Mouse (Mus musculus) forebrain, embryonic 12.5 days (tissue): ENCODE results near the gene Cep170. TPM values are rescaled to one million over a fixed set of nuclear protein-coding genes. Genes with fewer than 3 reads are reported as not detected.

Source experiments
- ATAC-seq: fragments of 200-750 bp; cut with Nextera tagmentation; 2 replicates; pipeline ENCODE4 v1.8.0; 2017; ENCODE audit warnings: moderate TSS enrichment; ENCODE audit not compliant: low FRiP score
- H3K27ac ChIP-seq: fragments of 300-500 bp; sonication (generic); 2 replicates; pipeline ENCODE4 v1.5.1; 2016; ENCODE audit warnings: mild to moderate bottlenecking
- H3K27me3 ChIP-seq: fragments of 300-500 bp; sonication (generic); 2 replicates; pipeline ENCODE4 v1.6.1; 2016; ENCODE audit warnings: mild to moderate bottlenecking
- H3K36me3 ChIP-seq: fragments of 300-500 bp; sonication (generic); replicated peaks from 2 replicates; pipeline ENCODE4 v1.6.1; 2016; ENCODE audit warnings: mild to moderate bottlenecking
- H3K4me1 ChIP-seq: fragments of 300-500 bp; sonication (generic); 2 replicates; pipeline ENCODE4 v1.6.1; 2016
- H3K4me2 ChIP-seq: fragments of 300-500 bp; sonication (generic); 2 replicates; pipeline ENCODE4 v1.6.1; 2016; ENCODE audit warnings: mild to moderate bottlenecking, moderate library complexity
- H3K4me3 ChIP-seq: fragments of 300-500 bp; sonication (generic); replicated peaks from 2 replicates; pipeline ENCODE4 v1.5.1; 2016; ENCODE audit warnings: mild to moderate bottlenecking
- H3K9ac ChIP-seq: fragments of 300-500 bp; sonication (generic); 2 replicates; pipeline ENCODE4 v1.6.1; 2016; ENCODE audit warnings: mild to moderate bottlenecking
- H3K9me3 ChIP-seq: fragments of 300-500 bp; sonication (generic); 2 replicates; pipeline ENCODE4 v1.6.1; 2016
- WGBS: fragments of 180-500 bp; shearing (Covaris S2); methylation state at CpG from one replicate; pipeline ENCODE4 v1.1.7; 2016; 5-methylcytosine and 5-hydroxymethylcytosine counted together
- polyA plus RNA-seq: library from polyadenylated mRNA; unstranded; fragments of >200 nt; fragmentation: Nextera tagmentation; extraction: Ambion mirVana; gene quantifications from 2 replicates; pipeline ENCODE4 v1.2.1, GENCODE M21; 2016

Gene Cep170
- polyA plus RNA-seq, 1 experiment from 2014 or later, result 104 TPM

- no peak for ATAC-seq
- Histone ChIP-seq H3K4me1 (peaks cover 3% of the 10 kb centered on the region; the same call in 1 of the 2 replicates), H3K9ac (no peak overlapping the region), H3K4me2 (no peak overlapping the region), H3K9me3 (no peaks in the 10 kb centered on the region), H3K27me3 (no peaks in the 10 kb centered on the region), H3K36me3 (no peaks in the 10 kb centered on the region), H3K4me3 (no peak overlapping the region), H3K27ac (no peak overlapping the region)
- WGBS, result 90% methylated on average over 4 of the region's 4 CpGs
Observed at GRCm38 (mm10) chr1:176822949-176823348, 9.1 kb upstream of the Cep170 start.

DNA sequence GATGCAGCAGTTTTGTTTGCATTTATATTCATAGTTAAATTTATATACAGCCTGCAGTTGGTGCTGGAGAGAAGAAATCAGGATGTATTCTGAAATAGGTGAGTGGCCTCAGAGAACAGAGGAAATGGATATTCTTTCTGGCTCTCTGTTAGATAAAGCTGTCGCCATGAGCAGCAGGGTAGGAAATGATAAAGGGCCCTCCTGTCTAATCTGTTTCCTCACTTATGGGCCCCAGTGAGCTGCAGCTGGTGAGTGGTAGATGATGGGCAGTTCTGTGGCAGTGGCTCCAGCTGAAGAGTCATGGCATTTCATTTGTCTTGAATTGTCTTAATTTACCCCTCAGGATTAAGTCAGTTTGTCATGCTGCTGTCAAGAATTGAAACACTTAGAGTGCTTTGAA, 8.1 kb upstream of the Cep170 start:
- H3K27ac ChIP-seq, result no peak overlapping the region
- no peak for ATAC-seq

GRCm38 (mm10) chr1:176818763-176819162, 4.9 kb upstream of the Cep170 start:
- Histone ChIP-seq H3K4me3 (no peak overlapping the region), H3K9me3 (no peaks in the 10 kb centered on the region), H3K9ac (no peak overlapping the region), H3K27ac (no peak overlapping the region), H3K4me1 (peaks cover 6% of the 10 kb centered on the region), H3K4me2 (no peak overlapping the region), H3K27me3 (no peaks in the 10 kb centered on the region), H3K36me3 (no peaks in the 10 kb centered on the region)
- ATAC-seq, result no peak
- 84% methylated on average over 6 of the region's 6 CpGs for WGBS

More for the DNA sequence above, 8.1 kb upstream of the Cep170 start:
- Histone ChIP-seq H3K27me3 (no peaks in the 10 kb centered on the region), H3K9me3 (no peaks in the 10 kb centered on the region), H3K4me2 (no peak overlapping the region), H3K4me3 (no peak overlapping the region), H3K9ac (no peak overlapping the region), H3K4me1 (peaks cover 3% of the 10 kb centered on the region; the same call in 1 of the 2 replicates), H3K36me3 (no peaks in the 10 kb centered on the region)
- WGBS, result 65% methylated on average over 1 of the region's 1 CpGs

GRCm38 (mm10) chr1:176818147-176818546, 4.3 kb upstream of the Cep170 start:
- no peak for ATAC-seq
- Histone ChIP-seq H3K27me3 (no peaks in the 10 kb centered on the region), H3K9ac (no peak overlapping the region), H3K36me3 (no peaks in the 10 kb centered on the region), H3K4me2 (no peak overlapping the region), H3K4me3 (no peak overlapping the region), H3K27ac (no peak overlapping the region), H3K4me1 (peaks cover 6% of the 10 kb centered on the region), H3K9me3 (no peaks in the 10 kb centered on the region)
- WGBS, result 91% methylated on average over 2 of the region's 2 CpGs

DNA sequence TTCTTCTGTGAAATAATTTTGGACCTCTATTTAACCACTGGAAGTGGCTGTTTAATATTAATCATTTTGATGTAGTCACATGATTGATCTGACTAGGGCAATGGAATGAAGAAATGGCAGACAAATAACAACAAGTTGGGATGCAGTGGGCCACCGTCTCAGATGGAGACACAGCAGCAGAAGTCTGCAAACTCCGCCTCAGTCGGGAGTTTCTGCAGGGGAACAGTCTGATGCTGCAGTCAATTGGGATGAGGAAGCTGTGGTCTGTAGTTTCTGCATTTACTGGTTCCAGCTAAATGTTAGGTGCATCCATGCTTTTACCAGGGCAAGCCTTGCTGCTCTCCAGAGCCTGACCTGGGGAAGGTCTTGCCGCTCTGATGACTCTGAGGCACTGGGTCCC, 2.9 kb upstream of the Cep170 start:
- H3K4me2 ChIP-seq, result no peak overlapping the region
- H3K27ac ChIP-seq, result no peak overlapping the region
- no peaks in the 10 kb centered on the region for H3K27me3 ChIP-seq
- no peaks in the 10 kb centered on the region for H3K9me3 ChIP-seq
- WGBS, result 89% methylated on average over 4 of the region's 4 CpGs
- H3K9ac ChIP-seq, result no peak overlapping the region
- H3K36me3 ChIP-seq, result no peaks in the 10 kb centered on the region
- H3K4me1 ChIP-seq, result peaks cover 9% of the 10 kb centered on the region
- ATAC-seq, result no peak
- no peak overlapping the region for H3K4me3 ChIP-seq

DNA sequence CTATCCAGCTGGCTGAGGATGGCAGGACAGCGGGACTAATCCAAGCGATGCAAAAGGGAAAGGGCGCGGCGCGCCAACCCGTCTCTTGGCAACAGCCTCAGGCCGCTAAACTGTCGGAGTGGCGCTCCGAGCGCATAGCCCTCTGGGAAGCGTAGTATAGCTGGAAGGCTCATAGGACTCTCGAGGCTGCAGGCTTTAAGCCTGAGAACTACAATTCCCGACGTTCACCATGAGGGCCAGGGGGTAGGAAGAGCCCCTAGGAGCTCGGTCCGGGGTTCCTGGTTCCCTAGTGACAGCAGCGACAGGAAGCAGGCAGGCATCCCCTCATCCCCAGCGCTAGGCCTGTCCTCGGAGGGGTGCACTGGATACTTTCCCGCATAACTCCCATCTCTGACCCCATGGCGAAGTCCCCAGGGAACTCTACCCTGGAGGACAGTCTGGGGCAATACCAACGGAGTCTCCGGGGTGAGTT, 760 bp upstream of the Cep170 start, which contains the start of gene Sdccag8:
Gene Sdccag8 (plus strand): TSS at position 70 of the 472 bp plus-strand sequence.
- peak within 1 kb of the TSS; percentile 68 for H3K4me2 ChIP-seq
- H3K9me3 ChIP-seq, result no peaks in the 10 kb centered on the region
- peaks cover 18% of the 10 kb centered on the region for H3K4me1 ChIP-seq
- no peaks in the 10 kb centered on the region for H3K36me3 ChIP-seq
- ATAC-seq, result peak; percentile 93
- peak within 1 kb of the TSS; percentile 91 for H3K9ac ChIP-seq
- H3K4me3 ChIP-seq, result peak within 1 kb of the TSS; percentile 84
- peak within 1 kb of the TSS; percentile 100 for H3K27ac ChIP-seq
- WGBS, result under 1% methylated on average over 25 of the region's 25 CpGs
- no peaks in the 10 kb centered on the region for H3K27me3 ChIP-seq

DNA sequence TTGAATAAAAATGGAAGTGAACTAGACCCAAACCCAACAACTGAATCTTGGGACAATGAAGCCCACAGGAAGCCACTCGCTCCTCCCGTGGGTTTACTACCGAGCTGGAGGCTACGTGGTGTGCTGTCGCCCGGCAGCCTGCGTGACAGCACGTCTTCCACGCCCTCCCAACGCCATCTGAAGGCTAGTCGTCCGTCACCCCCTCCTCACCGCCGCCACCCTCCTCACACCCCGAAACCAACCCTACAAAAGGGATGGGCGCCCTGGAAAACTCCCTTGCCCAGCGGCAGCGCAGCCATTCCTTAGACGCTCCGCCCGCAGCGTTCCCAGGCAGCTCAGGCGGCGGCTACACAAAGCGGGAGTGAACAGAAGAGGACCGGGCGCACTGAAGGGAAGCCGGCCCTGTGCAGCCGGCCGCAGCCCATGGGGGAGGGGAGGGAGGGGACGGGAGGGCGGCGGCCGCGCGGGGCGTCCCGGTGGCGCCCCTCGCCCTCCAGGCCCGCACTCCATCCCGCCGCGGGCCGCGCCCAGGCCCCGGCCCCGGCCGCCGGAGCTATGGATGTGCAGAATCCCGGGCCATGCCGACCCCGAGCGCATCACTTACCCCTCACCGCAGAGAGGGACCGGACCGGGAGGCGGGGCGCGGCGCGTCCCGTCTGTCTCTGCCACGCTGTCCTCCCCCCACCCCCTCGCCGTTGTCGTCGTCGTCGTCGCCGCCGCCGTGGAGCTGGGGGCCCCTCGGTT, 403 bp downstream of the Cep170 start:
- Histone ChIP-seq H3K4me1 (peaks cover 26% of the 10 kb centered on the region), H3K4me2 (peak overlapping the region; percentile 68), H3K36me3 (no peaks in the 10 kb centered on the region), H3K27me3 (no peaks in the 10 kb centered on the region), H3K4me3 (peak overlapping the region; percentile 84), H3K9ac (peak overlapping the region; percentile 91), H3K27ac (peak overlapping the region; percentile 100), H3K9me3 (no peaks in the 10 kb centered on the region)
- 0% methylated on average over 67 of the region's 75 CpGs for WGBS
- peak; percentile 68 for ATAC-seq

GRCm38 (mm10) chr1:176812491-176813291, 1.2 kb downstream of the Cep170 start:
- Histone ChIP-seq H3K9ac (peak overlapping the region; percentile 91), H3K4me3 (peak overlapping the region; percentile 84), H3K36me3 (no peaks in the 10 kb centered on the region), H3K9me3 (no peaks in the 10 kb centered on the region), H3K27ac (peak overlapping the region; percentile 100), H3K4me2 (peak overlapping the region; percentile 68), H3K4me1 (peaks cover 26% of the 10 kb centered on the region), H3K27me3 (no peaks in the 10 kb centered on the region)
- no peak for ATAC-seq
- 26% methylated on average over 11 of the region's 11 CpGs for WGBS

GRCm38 (mm10) chr1:176811892-176812291, 2.0 kb downstream of the Cep170 start:
- peak overlapping the region; percentile 84 for H3K4me3 ChIP-seq
- no peaks in the 10 kb centered on the region for H3K36me3 ChIP-seq
- H3K4me2 ChIP-seq, result peak overlapping the region; percentile 68
- no peaks in the 10 kb centered on the region for H3K9me3 ChIP-seq
- H3K27ac ChIP-seq, result no peak overlapping the region
- no peak for ATAC-seq
- peak overlapping the region; percentile 91 for H3K9ac ChIP-seq
- H3K4me1 ChIP-seq, result peaks cover 30% of the 10 kb centered on the region
- WGBS, result 84% methylated on average over 3 of the region's 3 CpGs
- no peaks in the 10 kb centered on the region for H3K27me3 ChIP-seq

DNA sequence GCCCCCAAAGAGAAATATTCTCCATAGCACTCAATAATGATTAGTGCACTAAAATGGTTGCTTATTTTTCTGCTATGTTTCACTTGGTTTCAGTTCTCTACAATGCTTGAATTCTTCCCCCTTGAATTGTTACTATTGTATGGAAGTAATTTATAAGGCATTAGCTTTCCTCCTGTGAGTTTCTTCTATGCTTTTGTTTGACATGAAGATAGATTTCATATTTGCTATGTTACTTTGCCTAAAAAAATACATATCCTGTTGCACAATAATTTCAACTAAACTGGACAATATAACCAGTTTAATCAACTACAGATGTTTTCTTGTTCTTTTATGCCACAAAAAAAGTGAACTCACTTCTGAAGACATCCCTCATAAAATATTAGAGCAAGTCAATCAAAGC, 3.7 kb downstream of the Cep170 start:
- H3K4me1 ChIP-seq, result peaks cover 33% of the 10 kb centered on the region
- H3K27ac ChIP-seq, result no peak overlapping the region
- no peaks in the 10 kb centered on the region for H3K9me3 ChIP-seq
- no peak for ATAC-seq
- H3K36me3 ChIP-seq, result no peaks in the 10 kb centered on the region
- no peaks in the 10 kb centered on the region for H3K27me3 ChIP-seq
- no peak overlapping the region for H3K4me2 ChIP-seq
- H3K4me3 ChIP-seq, result no peak overlapping the region
- H3K9ac ChIP-seq, result no peak overlapping the region

DNA sequence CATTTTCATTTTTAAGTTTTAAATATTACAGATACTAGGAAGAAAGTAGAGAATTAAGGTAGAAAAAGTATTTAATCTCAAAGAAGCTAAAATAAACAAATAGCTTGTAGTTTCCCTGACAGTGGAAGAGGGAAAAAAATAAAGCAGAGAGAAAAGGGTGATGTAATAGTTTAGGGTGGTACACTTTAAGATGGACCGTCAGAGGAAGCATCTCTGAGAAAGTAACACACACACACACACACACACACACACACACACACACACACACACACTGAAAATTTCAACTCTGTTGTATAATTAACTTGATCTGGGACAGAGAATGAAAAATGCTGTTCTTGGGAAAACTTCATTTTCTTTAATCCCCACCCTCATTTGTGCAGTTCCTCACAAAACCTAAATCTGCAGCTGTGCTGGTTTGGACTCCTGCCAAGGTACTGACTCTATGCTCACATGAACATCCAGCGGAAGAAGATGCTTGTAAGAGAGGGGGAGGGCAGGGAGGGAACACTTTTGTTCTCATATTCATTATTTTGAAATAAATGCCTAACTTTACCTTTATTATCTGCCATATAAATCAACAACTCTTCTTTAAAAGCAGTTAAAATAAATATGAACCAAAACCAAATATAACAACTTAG, 13.0 kb downstream of the Cep170 start:
- no peak overlapping the region; the same call in 1 of the 2 replicates for H3K4me2 ChIP-seq
- no peaks in the 10 kb centered on the region for H3K27me3 ChIP-seq
- no peaks in the 10 kb centered on the region for H3K9me3 ChIP-seq
- no peak overlapping the region for H3K9ac ChIP-seq
- H3K4me1 ChIP-seq, result peaks cover 18% of the 10 kb centered on the region
- no peak overlapping the region for H3K4me3 ChIP-seq
- 12% methylated on average over 2 of the region's 2 CpGs for WGBS
- no peaks in the 10 kb centered on the region for H3K36me3 ChIP-seq
- ATAC-seq, result peak; percentile 65; the same call in 1 of the 2 replicates
- H3K27ac ChIP-seq, result no peak overlapping the region

DNA sequence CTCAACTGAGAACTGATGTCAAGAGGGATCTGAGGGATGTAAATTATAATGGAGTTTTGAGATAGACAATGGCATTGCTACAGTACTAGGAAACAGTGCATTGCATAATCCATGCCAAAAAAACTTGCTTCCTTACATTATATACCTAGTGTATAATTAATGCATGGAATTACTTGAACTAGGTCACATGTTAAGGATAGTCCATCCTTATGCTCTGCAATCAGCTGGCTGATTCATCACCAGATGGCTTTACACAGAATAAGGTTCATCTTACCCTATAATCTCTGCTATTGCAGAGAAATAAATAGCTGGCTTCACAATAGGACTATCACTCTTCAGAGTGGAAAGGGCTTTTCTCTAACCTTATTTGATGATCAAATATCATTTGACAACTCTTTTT, 15.2 kb downstream of the Cep170 start:
- ATAC-seq, result no peak
- H3K4me3 ChIP-seq, result no peak overlapping the region
- H3K4me1 ChIP-seq, result peaks cover 20% of the 10 kb centered on the region
- no peak overlapping the region for H3K9ac ChIP-seq
- H3K9me3 ChIP-seq, result no peaks in the 10 kb centered on the region
- no peaks in the 10 kb centered on the region for H3K36me3 ChIP-seq
- no peaks in the 10 kb centered on the region for H3K27me3 ChIP-seq
- H3K4me2 ChIP-seq, result no peak overlapping the region
- H3K27ac ChIP-seq, result no peak overlapping the region
